Mouse (Mus musculus) midbrain, embryonic 16.5 days (tissue): Measurements from ENCODE around the gene Slc4a10. TPM values are rescaled to one million over a fixed set of nuclear protein-coding genes. Genes with fewer than 3 reads are reported as not detected.
A peak's percentile ranks its signal among the peaks of the same experiment; 100 is the strongest.

Experiments
- ATAC-seq: fragments of 200-750 bp; cut with Nextera tagmentation; 2 replicates; pipeline ENCODE4 v1.8.0; 2017; ENCODE audit warnings: moderate TSS enrichment
- H3K27ac ChIP-seq: fragments of 300-500 bp; sonication (generic); 2 replicates; pipeline ENCODE4 v1.5.1; 2014; ENCODE audit warnings: mild to moderate bottlenecking, low read length, mixed read lengths
- H3K27me3 ChIP-seq: fragments of 300-500 bp; sonication (generic); 2 replicates; pipeline ENCODE4 v1.6.1; 2014; ENCODE audit warnings: low read depth, low read length, mixed read lengths; ENCODE audit not compliant: control insufficient read depth, insufficient read depth
- H3K36me3 ChIP-seq: fragments of 300-500 bp; sonication (generic); 2 replicates; pipeline ENCODE4 v1.6.1; 2014; ENCODE audit warnings: mild to moderate bottlenecking, low read length, moderate library complexity, mixed read lengths; ENCODE audit not compliant: control insufficient read depth, insufficient read depth
- H3K4me1 ChIP-seq: fragments of 300-500 bp; sonication (generic); 2 replicates; pipeline ENCODE4 v1.6.1; 2014; ENCODE audit warnings: mild to moderate bottlenecking, low read length, mixed read lengths; ENCODE audit not compliant: control insufficient read depth, insufficient read depth
- H3K4me2 ChIP-seq: fragments of 300-500 bp; sonication (generic); 2 replicates; pipeline ENCODE4 v1.6.1; 2014; ENCODE audit warnings: mild to moderate bottlenecking, low read length, mixed read lengths
- H3K4me3 ChIP-seq: fragments of 300-500 bp; sonication (generic); 2 replicates; pipeline ENCODE4 v1.5.1; 2014; ENCODE audit warnings: low read depth, mild to moderate bottlenecking, low read length, moderate library complexity, mixed read lengths
- H3K9ac ChIP-seq: fragments of 300-500 bp; sonication (generic); 2 replicates; pipeline ENCODE4 v1.6.1; 2014; ENCODE audit warnings: low read depth, low read length, mixed read lengths
- H3K9me3 ChIP-seq: fragments of 300-500 bp; sonication (generic); replicated peaks from 2 replicates; pipeline ENCODE4 v1.6.1; 2014; ENCODE audit warnings: mild to moderate bottlenecking, low read length, mixed read lengths; ENCODE audit not compliant: control insufficient read depth, poor library complexity, severe bottlenecking
- WGBS: fragments of 180-500 bp; shearing (Covaris S2); extraction: QIAGEN DNeasy Blood & Tissue Kit; methylation state at CpG from one replicate; pipeline ENCODE4 v1.1.7; 2014; 5-methylcytosine and 5-hydroxymethylcytosine counted together
- polyA plus RNA-seq: library from polyadenylated mRNA; unstranded; fragments of >200 nt; fragmentation: Nextera tagmentation; extraction: Ambion mirVana; gene quantifications from 2 replicates; pipeline ENCODE4 v1.2.1, GENCODE M21; 2015

Gene Slc4a10
- polyA plus RNA-seq, 1 experiment from 2014 or later: 28.9 TPM

GRCm38 (mm10) chr2:62331913-62332312 is 285.7 kb downstream of the Slc4a10 start:
- Histone ChIP-seq H3K27ac (no peak overlapping the region), H3K27me3 (no peaks in the 10 kb centered on the region), H3K36me3 (no peaks in the 10 kb centered on the region), H3K4me1 (peaks cover 9% of the 10 kb centered on the region), H3K4me3 (no peak overlapping the region), H3K9me3 (no peaks in the 10 kb centered on the region), H3K9ac (no peak overlapping the region), H3K4me2 (no peak overlapping the region)
- 49% methylated on average over 4 of the region's 4 CpGs for WGBS
- ATAC-seq: no peak

- H3K27me3 ChIP-seq: no peaks in the 10 kb centered on the region
- peak; percentile 26; the same call in 1 of the 2 replicates for ATAC-seq
- no peaks in the 10 kb centered on the region for H3K36me3 ChIP-seq
- H3K4me2 ChIP-seq: no peak overlapping the region
- no peak overlapping the region for H3K4me3 ChIP-seq
- H3K4me1 ChIP-seq: peaks cover 9% of the 10 kb centered on the region
- H3K9ac ChIP-seq: no peak overlapping the region
- H3K9me3 ChIP-seq: no peaks in the 10 kb centered on the region
- H3K27ac ChIP-seq: no peak overlapping the region
- WGBS: 50% methylated on average over 8 of the region's 8 CpGs
Measured at GRCm38 (mm10) chr2:62332465-62332864, 286.2 kb downstream of the Slc4a10 start.

GRCm38 (mm10) chr2:62334397-62335243 is 288.4 kb downstream of the Slc4a10 start:
- Histone ChIP-seq H3K36me3 (no peaks in the 10 kb centered on the region), H3K4me1 (peaks cover 9% of the 10 kb centered on the region), H3K4me2 (no peak overlapping the region), H3K4me3 (no peak overlapping the region), H3K9me3 (no peaks in the 10 kb centered on the region), H3K9ac (no peak overlapping the region), H3K27me3 (no peaks in the 10 kb centered on the region), H3K27ac (no peak overlapping the region)
- 87% methylated on average over 4 of the region's 4 CpGs for WGBS
- peak; percentile 75 for ATAC-seq

GRCm38 (mm10) chr2:62337086-62337485 is 290.8 kb downstream of the Slc4a10 start:
- no peak overlapping the region for H3K4me3 ChIP-seq
- no peaks in the 10 kb centered on the region for H3K36me3 ChIP-seq
- no peak overlapping the region for H3K9ac ChIP-seq
- no peaks in the 10 kb centered on the region for H3K27me3 ChIP-seq
- no peak overlapping the region for H3K27ac ChIP-seq
- peaks cover 13% of the 10 kb centered on the region for H3K4me1 ChIP-seq
- H3K4me2 ChIP-seq: no peak overlapping the region
- no peak for ATAC-seq
- H3K9me3 ChIP-seq: no peaks in the 10 kb centered on the region
- WGBS: 94% methylated on average over 7 of the region's 7 CpGs

- WGBS: 73% methylated on average over 4 of the region's 4 CpGs
- H3K4me2 ChIP-seq: no peak overlapping the region
- no peak overlapping the region for H3K9ac ChIP-seq
- no peaks in the 10 kb centered on the region for H3K36me3 ChIP-seq
- H3K27ac ChIP-seq: no peak overlapping the region
- H3K9me3 ChIP-seq: no peaks in the 10 kb centered on the region
- H3K4me3 ChIP-seq: no peak overlapping the region
- H3K27me3 ChIP-seq: no peaks in the 10 kb centered on the region
- H3K4me1 ChIP-seq: peaks cover 7% of the 10 kb centered on the region
- no peak for ATAC-seq
Measured at GRCm38 (mm10) chr2:62339222-62339944, 293.1 kb downstream of the Slc4a10 start.

- peaks cover 3% of the 10 kb centered on the region; the same call in 1 of the 2 replicates for H3K4me1 ChIP-seq
- no peak overlapping the region; the same call in 1 of the 2 replicates for H3K4me3 ChIP-seq
- H3K9me3 ChIP-seq: no peaks in the 10 kb centered on the region
- H3K27me3 ChIP-seq: no peaks in the 10 kb centered on the region
- ATAC-seq: peak; percentile 4; the same call in 1 of the 2 replicates
- H3K27ac ChIP-seq: no peak overlapping the region
- H3K9ac ChIP-seq: no peak overlapping the region
- H3K36me3 ChIP-seq: no peaks in the 10 kb centered on the region
- 74% methylated on average over 3 of the region's 3 CpGs for WGBS
- peak overlapping the region; percentile 56 for H3K4me2 ChIP-seq
Measured at GRCm38 (mm10) chr2:62341061-62341733, 294.9 kb downstream of the Slc4a10 start.

GRCm38 (mm10) chr2:62341734-62342128 is 295.5 kb downstream of the Slc4a10 start:
- Histone ChIP-seq H3K27me3 (no peaks in the 10 kb centered on the region), H3K4me2 (peak overlapping the region; percentile 56), H3K4me1 (peaks cover 3% of the 10 kb centered on the region; the same call in 1 of the 2 replicates), H3K36me3 (no peaks in the 10 kb centered on the region), H3K9ac (0 out of 2 replicates have a peak overlapping the region, but pooled peaks have one; percentile 15), H3K4me3 (peak overlapping the region; percentile 14), H3K27ac (no peak overlapping the region), H3K9me3 (no peaks in the 10 kb centered on the region)
- 5% methylated on average over 14 of the region's 14 CpGs for WGBS
- ATAC-seq: peak; percentile 76

GRCm38 (mm10) chr2:62344367-62344766 is 298.1 kb downstream of the Slc4a10 start:
- Histone ChIP-seq H3K9me3 (no peaks in the 10 kb centered on the region), H3K27me3 (no peaks in the 10 kb centered on the region), H3K27ac (no peak overlapping the region), H3K4me2 (no peak overlapping the region), H3K4me1 (peaks cover 3% of the 10 kb centered on the region; the same call in 1 of the 2 replicates), H3K36me3 (no peaks in the 10 kb centered on the region), H3K4me3 (no peak overlapping the region), H3K9ac (no peak overlapping the region)
- ATAC-seq: no peak
- WGBS: 57% methylated on average over 6 of the region's 6 CpGs
